Mouse (Mus musculus): ENCODE measurements at regions not wholly inside any gene's neighbourhood (a gene's known extent, or its start where the extent isn't known, plus 50 kb on each side); places are given as distances from the start of the nearest gene placed in this dataset.

DNA sequence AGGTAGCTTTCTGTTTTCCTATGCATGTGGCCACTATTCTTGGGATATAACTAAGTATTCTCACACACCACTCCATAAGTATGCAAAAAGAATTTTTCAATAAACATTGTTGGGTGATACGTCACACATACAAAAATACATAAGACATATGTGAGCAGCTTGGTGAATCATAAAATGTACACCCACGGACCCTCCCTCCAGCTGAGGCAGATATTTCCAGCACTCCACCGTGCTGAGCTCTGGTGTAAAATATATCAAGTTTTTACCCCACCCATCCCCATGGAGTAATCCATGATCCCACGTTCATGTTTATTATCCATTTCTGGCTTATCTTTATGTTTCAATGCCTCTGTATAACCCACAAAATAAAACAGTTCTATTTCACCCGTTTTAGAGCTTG lies 126.0 kb downstream of the Mex3b start:
- TF ChIP-seq POLR2A (IDR thresholded peaks at IDR 0.05; ENCODE audit: low read depth, low read length) (no peak), CTCF (conservative IDR thresholded peaks at IDR 0.05; ENCODE audit: insufficient read depth, insufficient read length, low read depth, low read length) (no peak)
